Mouse (Mus musculus): ENCODE results near the gene Wwox.

- TF ChIP-seq MAFK (IDR thresholded peaks at IDR 0.05; ENCODE audit: insufficient read depth, low read depth, low read length) (no peak), HCFC1 (IDR thresholded peaks at IDR 0.05; ENCODE audit: borderline replicate concordance, insufficient read depth, low read length) (no peak), ZC3H11A (IDR thresholded peaks at IDR 0.05; ENCODE audit: borderline replicate concordance, low read depth, low read length) (no peak), CHD2 (IDR thresholded peaks at IDR 0.05; ENCODE audit: low read depth, low read length) (no peak)
These were observed 838.8 kb downstream of the Wwox start for GRCm38 (mm10) chr8:115278291-115278690.

Data from ES-E14 (cell line).